Mouse (Mus musculus): ENCODE measurements at regions not wholly inside any gene's neighbourhood (a gene's known extent, or its start where the extent isn't known, plus 50 kb on each side); places are given as distances from the start of the nearest gene placed in this dataset.
A peak's percentile ranks its signal among the peaks of the same experiment; 100 is the strongest.

GRCm38 (mm10) chr4:89082838-89083237 is 54.1 kb upstream of the Mtap start:
- DNase-seq (ENCODE audit: low read depth) = no peak

- no peak for DNase-seq (ENCODE audit: low read depth)
Observed at GRCm38 (mm10) chr4:89078485-89078884, 58.4 kb upstream of the Mtap start.

GRCm38 (mm10) chr4:89074705-89075104 is 62.2 kb upstream of the Mtap start:
- no peak for DNase-seq (ENCODE audit: low read depth)

GRCm38 (mm10) chr4:89070430-89070829 is 66.5 kb upstream of the Mtap start:
- no peak for DNase-seq (ENCODE audit: low read depth)

GRCm38 (mm10) chr4:89064401-89064800 is 72.5 kb upstream of the Mtap start:
- peak; percentile 52 for DNase-seq (ENCODE audit: low read depth)

GRCm38 (mm10) chr4:89062384-89062783 is 74.5 kb upstream of the Mtap start:
- no peak for DNase-seq (ENCODE audit: low read depth)

GRCm38 (mm10) chr4:89061619-89062018 is 75.3 kb upstream of the Mtap start:
- peak; percentile 44 for DNase-seq (ENCODE audit: low read depth)

- DNase-seq (ENCODE audit: low read depth) = no peak
Observed at GRCm38 (mm10) chr4:89057573-89057972, 79.3 kb upstream of the Mtap start.

- peak; percentile 58 for DNase-seq (ENCODE audit: low read depth)
Observed at GRCm38 (mm10) chr4:89057135-89057534, 79.8 kb upstream of the Mtap start.

GRCm38 (mm10) chr4:89055969-89056368 is 81.0 kb upstream of the Mtap start:
- peak; percentile 60 for DNase-seq (ENCODE audit: low read depth)

GRCm38 (mm10) chr4:89053606-89054005 is 83.3 kb upstream of the Mtap start:
- DNase-seq (ENCODE audit: low read depth) = no peak

- peak; percentile 43 for DNase-seq (ENCODE audit: low read depth)
Observed at GRCm38 (mm10) chr4:89051897-89052296, 85.0 kb upstream of the Mtap start.

GRCm38 (mm10) chr4:89050551-89051199 is 86.2 kb upstream of the Mtap start:
- DNase-seq (ENCODE audit: low read depth) = no peak

GRCm38 (mm10) chr4:89049592-89050440 is 87.1 kb upstream of the Mtap start:
- DNase-seq (ENCODE audit: low read depth) = peak; percentile 43

- DNase-seq (ENCODE audit: low read depth) = no peak
Observed at GRCm38 (mm10) chr4:89044516-89044915, 92.4 kb upstream of the Mtap start.

- no peak for DNase-seq (ENCODE audit: low read depth)
Observed at GRCm38 (mm10) chr4:89043982-89044381, 92.9 kb upstream of the Mtap start.

- peak; percentile 79 for DNase-seq (ENCODE audit: low read depth)
Observed at GRCm38 (mm10) chr4:89040856-89041255, 96.1 kb upstream of the Mtap start.

GRCm38 (mm10) chr4:89038906-89039305 is 98.0 kb upstream of the Mtap start:
- no peak for DNase-seq (ENCODE audit: low read depth)

GRCm38 (mm10) chr4:89038135-89038534 is 98.8 kb upstream of the Mtap start:
- no peak for DNase-seq (ENCODE audit: low read depth)

- DNase-seq (ENCODE audit: low read depth) = no peak
Observed at GRCm38 (mm10) chr4:89034822-89035221, 102.1 kb upstream of the Mtap start.

GRCm38 (mm10) chr4:89034299-89034698 is 102.6 kb upstream of the Mtap start:
- DNase-seq (ENCODE audit: low read depth) = no peak

- no peak for DNase-seq (ENCODE audit: low read depth)
Observed at GRCm38 (mm10) chr4:89012681-89013353, 124.1 kb upstream of the Mtap start.

- no peak for DNase-seq (ENCODE audit: low read depth)
Observed at GRCm38 (mm10) chr4:89008561-89008960, 128.4 kb upstream of the Mtap start.
